Mouse (Mus musculus) inflammation-experienced regulatory T-cells, adult 6 months (primary cell): ENCODE results near the gene Il18bp. TPM values are rescaled to one million over a fixed set of nuclear protein-coding genes. Genes with fewer than 3 reads are reported as not detected.
"Not testable (repeated sequence)": the region's sequence is repeated elsewhere in the genome, so short reads cannot be mapped to it uniquely, and the experiment has no call there.

Experiments used
- ATAC-seq: one replicate; pipeline ENCODE4 v1.8.0; 2017
- polyA plus RNA-seq, 3 experiments: library from polyadenylated mRNA; unstranded; fragments of 100-300 nt; shearing (Covaris generic); gene quantifications; one replicate each; pipeline ENCODE4 v1.2.1; 2017

Il18bp gene
- 1 to 10 TPM; 5.8 to 7.4 (median 5.9) TPM for polyA plus RNA-seq

DNA sequence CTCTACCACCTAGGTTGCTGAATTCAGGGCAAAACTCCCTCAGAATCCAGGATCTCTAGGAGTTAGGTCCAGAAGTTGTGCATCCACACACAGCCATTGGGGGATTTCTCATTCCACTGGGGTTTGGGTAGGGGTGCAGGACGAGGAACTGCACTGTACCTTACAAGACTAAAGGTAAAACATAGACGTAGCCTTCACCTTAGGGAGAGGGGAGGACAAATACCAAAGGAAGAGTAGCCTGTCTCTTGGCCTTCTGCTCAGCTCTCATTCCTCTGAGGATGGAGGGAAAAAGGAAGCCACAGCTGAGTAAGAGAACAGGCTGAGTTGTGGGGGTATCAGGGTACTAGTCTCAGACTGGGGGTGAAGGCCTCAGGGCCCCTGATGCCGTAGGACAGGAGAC is at the start of gene Il18bp:
Gene Il18bp, minus strand, starts transcription at position 101 of the 400 bp plus-strand sequence.
- no peak for ATAC-seq

DNA sequence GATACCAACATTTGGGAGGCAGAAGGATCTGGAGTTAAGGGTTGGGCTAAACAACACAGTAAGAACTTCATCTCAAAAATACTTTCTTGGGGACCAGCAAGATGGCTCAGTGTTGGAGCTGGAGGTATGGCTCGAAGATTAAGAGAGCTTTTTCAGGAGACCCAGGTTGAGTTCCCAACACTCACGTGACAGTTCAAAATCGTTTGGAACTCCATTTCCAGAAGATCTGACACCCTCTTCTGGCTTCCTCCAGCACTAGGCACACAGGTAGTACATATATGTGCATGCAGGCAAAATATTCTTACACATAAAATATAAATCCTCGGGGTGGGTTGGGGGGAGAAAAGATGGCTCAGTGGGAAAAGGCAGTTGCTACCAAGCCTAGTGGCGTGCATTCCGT is 47.9 kb upstream of the Il18bp start:
- no peak for ATAC-seq

- peak; percentile 97 for ATAC-seq
These were observed 46.8 kb upstream of the Il18bp start, which contains the start of the genes Rnf121, Xndc1 and Xntrpc for GRCm38 (mm10) chr7:102065046-102065891. Rnf121 (minus strand) TSS chr7:102065469. Xndc1 (plus strand) TSS chr7:102065511. Xntrpc (plus strand) TSS chr7:102065713.

GRCm38 (mm10) chr7:102064655-102065045 is 46.2 kb upstream of the Il18bp start:
- ATAC-seq, result no peak

DNA sequence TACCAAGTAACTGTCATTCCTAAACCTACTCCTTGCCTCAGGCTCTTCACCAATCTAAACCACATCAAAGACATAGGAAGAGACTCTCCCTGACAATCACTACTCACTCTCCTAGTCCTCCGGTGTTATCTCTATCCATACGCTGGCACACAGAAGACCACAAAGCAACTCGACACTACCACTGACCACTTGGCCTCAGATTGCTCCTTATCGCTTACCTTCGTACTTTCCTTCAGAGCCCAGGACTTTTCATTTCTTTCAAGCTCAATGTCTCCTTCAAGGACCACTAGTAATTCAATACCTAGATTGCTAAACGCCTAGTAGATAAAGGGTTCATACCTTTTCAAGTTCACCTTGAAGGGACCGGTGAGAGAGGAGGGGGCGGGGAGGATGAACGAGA is 45.4 kb upstream of the Il18bp start:
- ATAC-seq, result no peak

DNA sequence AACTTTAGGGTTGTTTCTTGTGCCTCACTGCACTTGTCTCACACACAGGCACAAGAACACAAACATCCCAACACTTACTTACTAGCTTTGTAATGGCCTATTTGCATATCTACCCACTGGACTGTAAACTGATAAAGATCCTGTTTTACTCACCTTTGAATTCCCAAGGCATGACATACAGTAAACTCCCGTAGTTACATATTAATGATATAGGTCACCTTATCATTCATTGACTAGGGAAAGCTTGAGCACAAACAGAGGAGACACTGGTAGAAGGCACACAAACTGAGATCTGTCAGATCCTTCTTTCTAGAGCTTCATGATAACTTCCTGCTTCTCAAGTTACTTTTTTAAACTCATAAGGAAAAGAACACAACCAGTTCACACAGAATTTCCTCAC is 43.7 kb upstream of the Il18bp start:
- ATAC-seq, result no peak

GRCm38 (mm10) chr7:102061353-102061752 is 42.9 kb upstream of the Il18bp start:
- ATAC-seq, result no peak

- not testable (repeated sequence) for ATAC-seq
These were observed 30.0 kb upstream of the Il18bp start for GRCm38 (mm10) chr7:102048524-102048923.

DNA sequence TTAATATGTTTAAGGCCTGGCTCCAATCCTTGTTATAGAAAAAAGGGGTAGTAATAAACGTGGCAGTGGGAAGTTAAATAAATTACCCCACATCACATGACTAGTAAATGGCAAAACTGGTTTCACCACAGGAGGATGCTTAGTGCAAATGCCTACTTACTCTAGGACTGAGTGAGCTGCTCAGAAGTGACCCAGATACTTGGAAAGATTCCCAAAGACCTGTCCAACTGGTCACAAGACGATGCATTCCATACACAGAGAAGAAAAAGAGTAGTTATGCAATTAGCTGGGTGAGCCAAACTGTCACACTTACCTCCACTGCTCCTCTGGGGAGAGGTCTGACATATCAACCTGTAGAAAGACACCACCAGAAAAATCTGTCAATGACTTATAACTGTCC is 23.8 kb upstream of the Il18bp start:
- no peak for ATAC-seq

DNA sequence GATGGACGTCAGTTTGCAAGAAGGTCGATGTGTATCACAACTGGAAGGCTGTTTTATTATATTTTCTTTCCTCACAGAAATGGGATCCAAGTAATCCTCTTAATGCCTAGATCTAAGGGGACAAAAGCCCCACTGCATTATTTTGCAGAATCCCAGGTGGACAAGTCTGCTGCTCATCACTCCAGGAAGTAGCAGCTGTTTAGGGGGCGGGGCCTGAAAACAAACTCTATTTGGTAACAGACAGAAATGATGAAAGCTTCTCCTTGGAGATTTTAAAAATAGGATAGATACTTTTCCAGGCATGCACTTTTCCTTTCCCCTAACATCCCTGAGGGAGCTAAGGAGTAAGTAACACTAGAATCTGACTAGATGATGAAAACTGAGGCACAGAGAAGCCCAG is 18.8 kb upstream of the Il18bp start:
- ATAC-seq, result no peak

DNA sequence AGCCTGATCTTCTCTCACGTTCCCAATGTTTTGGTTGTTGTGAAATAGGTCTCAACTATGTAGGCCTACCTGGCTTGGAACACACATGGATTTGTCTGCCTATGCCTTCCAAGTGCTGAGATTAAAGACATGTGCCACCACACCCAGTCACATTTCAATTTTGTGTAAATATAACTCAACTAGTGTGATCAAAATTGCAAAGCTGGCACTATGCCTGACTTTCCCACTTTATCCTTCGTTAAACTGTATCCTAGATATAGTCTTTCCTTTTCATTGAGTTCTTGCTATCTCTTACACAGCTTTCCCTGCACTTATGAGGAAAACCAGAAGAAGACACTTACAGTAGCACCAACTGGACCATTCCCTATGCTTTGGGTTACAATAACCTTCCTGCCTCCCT is 17.0 kb upstream of the Il18bp start:
- ATAC-seq, result no peak

- no peak for ATAC-seq
These were observed 16.4 kb upstream of the Il18bp start for GRCm38 (mm10) chr7:102034904-102035303.

DNA sequence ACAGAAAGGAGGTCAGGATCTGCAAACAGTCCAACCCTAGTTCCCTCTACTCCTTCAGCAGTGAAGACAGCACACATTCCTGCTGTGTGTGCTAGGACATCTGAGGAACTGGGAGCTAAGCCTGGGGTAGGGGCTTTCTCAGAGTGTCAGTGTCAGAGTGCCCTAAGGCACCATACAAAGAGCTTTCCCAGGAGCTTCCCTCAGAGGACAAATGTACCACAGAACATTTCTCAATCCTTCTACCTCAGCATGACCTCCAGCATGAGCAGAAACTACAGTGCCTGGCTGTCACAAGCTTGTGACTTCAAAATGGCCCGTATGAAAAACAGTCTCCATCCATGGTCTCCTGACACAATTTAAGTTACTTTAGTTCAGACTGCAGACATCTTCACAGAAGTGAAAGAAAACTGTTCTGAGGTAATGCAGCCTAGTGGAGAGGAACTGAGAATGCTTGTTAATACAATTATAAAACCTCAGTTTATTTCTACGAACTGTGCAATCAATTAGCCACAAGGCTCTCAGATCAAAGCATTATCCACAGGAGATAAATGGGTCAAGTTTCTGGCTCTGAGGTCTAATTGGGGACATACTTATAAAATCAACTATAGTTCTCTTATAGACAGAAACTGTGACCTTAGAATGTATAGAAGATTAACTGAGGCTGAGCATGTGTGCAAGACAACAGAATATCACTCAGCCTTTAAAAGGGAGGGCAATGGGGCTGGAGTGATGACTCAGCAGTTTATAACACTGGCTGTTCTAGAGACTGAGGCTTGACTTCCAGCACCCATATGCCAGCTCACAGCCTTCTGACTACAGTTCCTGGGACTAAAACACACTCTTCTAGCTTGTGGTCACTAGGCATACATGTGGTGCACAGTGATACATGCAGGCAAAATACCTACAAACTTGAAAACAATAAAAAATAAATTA is 7.0 kb upstream of the Il18bp start:
- no peak for ATAC-seq

DNA sequence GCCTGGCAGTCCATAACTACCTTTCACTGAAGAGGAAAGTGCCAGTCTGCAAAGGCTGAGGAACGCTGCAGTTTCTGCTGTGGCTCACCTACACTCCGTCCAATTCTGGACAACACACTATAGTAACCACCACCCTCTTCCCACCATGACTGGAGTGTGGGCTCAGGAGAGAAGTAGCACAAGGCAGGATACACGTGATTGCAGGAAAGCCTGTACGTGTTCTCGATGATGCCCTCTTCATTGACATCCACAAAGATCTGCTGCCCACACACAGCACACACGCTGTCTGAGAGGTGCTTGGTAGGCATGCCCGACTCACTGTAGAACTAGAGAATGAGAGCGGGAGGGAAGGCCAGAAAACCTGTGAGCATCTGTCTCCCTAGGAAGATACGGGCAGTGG is 5.3 kb upstream of the Il18bp start:
- no peak for ATAC-seq

DNA sequence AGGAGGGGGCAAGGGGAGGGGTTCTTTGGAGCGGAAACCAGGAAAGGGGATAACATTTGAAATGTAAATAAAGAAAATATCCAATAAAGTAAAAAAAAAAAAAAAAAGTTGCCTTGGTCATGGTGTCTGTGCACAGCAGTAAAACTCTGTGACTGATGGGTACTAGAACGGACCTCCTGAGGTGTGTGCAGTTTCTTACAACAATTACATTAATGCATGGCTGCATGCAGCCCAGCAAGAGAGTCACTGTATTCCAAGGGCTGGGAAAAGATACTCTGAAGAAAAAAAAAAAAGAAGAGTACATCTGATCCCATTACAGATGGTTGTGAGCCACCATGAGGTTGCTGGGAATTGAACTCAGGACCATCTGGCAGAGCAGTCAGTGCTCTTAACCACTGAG is 2.4 kb upstream of the Il18bp start:
- ATAC-seq, result not testable (repeated sequence)

GRCm38 (mm10) chr7:102019362-102019761 is 872 bp upstream of the Il18bp start:
- no peak for ATAC-seq

GRCm38 (mm10) chr7:102018034-102018433 is 456 bp downstream of the Il18bp start:
- no peak for ATAC-seq

DNA sequence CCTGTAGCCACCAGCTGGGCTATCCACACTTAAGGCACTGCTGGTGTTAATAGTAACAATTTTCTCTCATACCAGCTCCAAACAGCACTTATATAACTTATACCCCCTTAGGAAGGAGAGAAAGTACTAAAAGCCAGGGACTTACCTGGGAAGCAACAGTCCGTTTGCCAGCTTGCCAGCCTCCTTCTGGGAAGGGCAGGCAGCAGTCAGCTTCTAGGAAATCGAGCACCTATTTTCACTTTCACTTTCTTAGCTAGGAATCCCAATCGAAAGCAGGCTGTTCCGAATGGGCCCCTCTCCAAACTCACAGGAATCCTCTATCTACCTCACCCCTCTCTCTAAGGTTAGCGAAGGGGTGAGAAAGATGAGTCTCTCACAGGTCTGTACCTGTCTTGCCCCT is 1.0 kb downstream of the Il18bp start:
- ATAC-seq, result peak; percentile 60

DNA sequence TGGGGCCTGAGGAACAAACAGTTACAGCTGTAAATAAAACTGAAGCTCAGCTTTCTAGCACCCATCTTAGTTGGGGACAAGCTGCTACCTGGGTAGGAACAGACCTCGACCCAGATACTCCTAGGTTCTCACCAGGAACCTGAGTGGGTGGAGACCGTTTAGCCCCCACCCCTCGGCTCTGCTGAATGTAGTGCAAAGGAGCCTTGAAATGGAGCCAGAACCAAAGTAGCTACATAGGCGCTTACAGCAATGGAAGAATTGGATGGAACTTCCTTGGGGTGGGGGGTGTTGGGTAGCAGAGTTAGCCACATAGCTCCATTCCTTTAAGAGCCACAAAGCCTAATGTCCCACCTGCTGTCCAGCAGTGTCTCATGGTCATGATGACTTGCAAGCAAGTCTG is 1.6 kb downstream of the Il18bp start:
- ATAC-seq, result no peak

DNA sequence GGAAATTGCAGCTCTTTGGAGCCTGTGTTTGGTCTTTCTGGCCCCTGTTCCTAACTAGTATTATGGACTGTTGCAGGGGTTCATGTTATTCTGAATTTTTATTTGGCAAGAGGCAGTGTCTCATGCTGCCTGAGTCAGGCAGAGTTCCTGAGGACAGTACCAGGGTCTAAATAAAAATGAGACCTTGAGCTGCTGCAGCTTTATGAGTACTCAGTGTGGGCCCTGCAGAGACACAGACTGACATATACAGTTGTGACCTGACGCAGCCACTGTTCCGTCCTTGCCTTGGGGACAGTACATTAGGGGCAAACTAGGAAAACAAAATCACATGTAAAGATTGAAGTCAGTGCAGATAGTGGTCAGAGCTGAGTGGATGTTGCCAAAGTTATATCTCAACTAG is 3.5 kb downstream of the Il18bp start:
- no peak for ATAC-seq

DNA sequence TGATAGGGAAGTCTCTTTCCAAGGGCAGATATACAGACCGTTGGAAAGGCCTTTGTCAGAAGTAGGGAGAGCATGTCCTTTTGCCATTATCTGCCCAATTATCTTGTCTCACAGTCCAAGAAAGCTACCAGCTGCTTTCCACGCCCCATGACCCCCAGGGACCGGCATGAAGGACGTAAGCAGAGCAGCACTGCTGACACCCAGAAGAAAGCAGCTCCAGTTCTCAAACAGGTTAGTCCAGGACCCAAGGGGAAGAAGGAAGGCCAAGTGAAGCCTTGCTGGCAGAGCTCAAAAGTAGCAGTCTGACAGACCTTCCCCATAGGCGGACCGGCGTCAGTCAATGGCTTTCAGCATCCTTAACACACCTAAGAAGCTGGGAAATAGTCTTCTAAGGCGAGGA is 5.1 kb downstream of the Il18bp start:
- no peak for ATAC-seq

DNA sequence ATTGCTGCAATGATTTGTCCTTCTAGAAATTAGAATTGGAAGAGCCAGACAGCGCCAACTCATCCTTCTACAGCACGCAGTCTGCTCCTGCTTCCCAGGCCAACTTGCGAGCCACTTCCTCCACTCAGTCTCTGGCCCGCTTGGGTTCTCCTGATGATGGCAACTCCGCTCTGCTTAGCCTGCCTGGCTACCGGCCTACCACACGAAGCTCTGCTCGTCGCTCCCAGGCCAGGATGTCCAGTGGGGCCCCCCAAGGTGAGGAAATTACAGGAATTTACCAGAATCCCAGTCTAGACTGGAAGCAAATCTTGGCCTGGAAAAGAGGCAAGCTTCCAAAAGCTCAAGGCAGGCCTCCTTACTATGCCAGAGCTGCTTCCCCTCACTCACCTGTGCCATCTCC is 6.6 kb downstream of the Il18bp start:
- no peak for ATAC-seq

DNA sequence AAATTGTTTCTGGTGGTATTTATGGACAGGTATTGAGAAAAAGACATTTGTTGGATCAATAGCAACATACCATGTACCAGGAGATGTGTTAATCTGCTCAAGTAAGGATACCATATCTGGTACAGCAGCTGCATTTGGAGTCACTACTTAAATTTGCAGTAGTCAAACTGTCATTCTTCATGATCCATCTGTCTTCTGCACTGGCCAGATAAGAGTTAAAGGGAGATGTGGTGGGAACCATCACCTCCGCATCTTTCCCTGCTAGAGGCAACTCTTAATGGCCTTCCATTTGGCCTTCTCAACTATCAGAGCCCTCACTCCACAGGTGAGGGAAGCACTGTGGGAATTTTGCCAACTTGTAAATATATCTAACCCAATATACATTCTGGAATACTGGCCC is 12.0 kb downstream of the Il18bp start:
- ATAC-seq, result no peak
